Mouse (Mus musculus) liver, embryonic 16.5 days (tissue): ENCODE data around the gene Olfr466. TPM values are rescaled to one million over a fixed set of nuclear protein-coding genes. Genes with fewer than 3 reads are reported as not detected.
A peak's percentile ranks its signal among the peaks of the same experiment; 100 is the strongest.

ENCODE experiments used
- ATAC-seq: fragments of 200-750 bp; cut with Nextera tagmentation; 2 replicates; pipeline ENCODE4 v1.8.0; 2017; ENCODE audit warnings: low read depth, mild to moderate bottlenecking, moderate number of reproducible peaks, moderate library complexity
- H3K27ac ChIP-seq: fragments of 300-500 bp; sonication (generic); 2 replicates; pipeline ENCODE4 v1.5.1; 2014; ENCODE audit warnings: mild to moderate bottlenecking, low read length
- H3K27me3 ChIP-seq: fragments of 300-500 bp; sonication (generic); 2 replicates; pipeline ENCODE4 v1.6.1; 2014; ENCODE audit warnings: low read depth, low read length, mixed read lengths; ENCODE audit not compliant: control insufficient read depth, insufficient read depth
- H3K36me3 ChIP-seq: fragments of 300-500 bp; sonication (generic); 2 replicates; pipeline ENCODE4 v1.6.1; 2014; ENCODE audit warnings: mild to moderate bottlenecking; ENCODE audit not compliant: control insufficient read depth, insufficient read depth
- H3K4me1 ChIP-seq: fragments of 300-500 bp; sonication (generic); 2 replicates; pipeline ENCODE4 v1.6.1; 2014; ENCODE audit warnings: low read depth, low read length, mixed read lengths; ENCODE audit not compliant: control insufficient read depth
- H3K4me2 ChIP-seq: fragments of 300-500 bp; sonication (generic); 2 replicates; pipeline ENCODE4 v1.6.1; 2014; ENCODE audit warnings: low read depth, low read length, mixed read lengths
- H3K4me3 ChIP-seq: fragments of 300-500 bp; sonication (generic); 2 replicates; pipeline ENCODE4 v1.5.1; 2014; ENCODE audit warnings: low read depth, mild to moderate bottlenecking, low read length
- H3K9ac ChIP-seq: fragments of 300-500 bp; sonication (generic); 2 replicates; pipeline ENCODE4 v1.6.1; 2014; ENCODE audit warnings: low read depth, low read length
- H3K9me3 ChIP-seq: fragments of 300-500 bp; sonication (generic); replicated peaks from 2 replicates; pipeline ENCODE4 v1.6.1; 2016; ENCODE audit warnings: low read length; ENCODE audit not compliant: control insufficient read depth
- WGBS: fragments of 180-500 bp; shearing (Covaris S2); extraction: QIAGEN DNeasy Blood & Tissue Kit; methylation state at CpG from one replicate; pipeline ENCODE4 v1.1.7; 2014; ENCODE audit not compliant: insufficient replicate concordance; 5-methylcytosine and 5-hydroxymethylcytosine counted together
- polyA plus RNA-seq: library from polyadenylated mRNA; unstranded; fragments of >200 nt; fragmentation: Nextera tagmentation; extraction: Ambion mirVana; gene quantifications from 2 replicates; pipeline ENCODE4 v1.2.1, GENCODE M21; 2015

Gene Olfr466
- polyA plus RNA-seq, 1 experiment from 2014 or later, result not detected

DNA sequence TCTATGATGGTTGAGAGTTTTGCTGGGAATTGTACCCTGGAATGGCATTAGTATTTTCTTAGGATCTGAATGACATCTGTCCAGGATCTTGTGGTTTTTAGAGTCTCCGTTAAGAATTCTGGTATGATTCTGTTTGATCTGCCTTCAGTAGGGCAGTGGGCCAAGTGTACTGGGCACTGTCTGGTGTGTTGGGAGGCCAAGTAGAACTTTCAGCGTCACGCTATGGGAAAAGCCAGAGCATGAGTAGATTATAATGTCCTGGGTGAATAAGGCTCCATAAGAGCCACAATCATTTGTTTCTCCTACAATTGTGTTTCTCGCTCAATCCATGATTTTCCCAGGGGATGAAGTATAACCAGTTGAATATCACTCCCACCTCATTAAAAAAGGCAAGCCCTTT is 12.3 kb upstream of the Olfr466 start, which contains the start of gene Olfr465-ps1:
Gene Olfr465-ps1 (plus strand): TSS at position 301 of the 400 bp plus-strand sequence.
- H3K27me3 ChIP-seq, result no peaks in the 10 kb centered on the region
- no peak within 1 kb of the TSS for H3K27ac ChIP-seq
- H3K4me1 ChIP-seq, result no peaks in the 10 kb centered on the region
- H3K4me3 ChIP-seq, result no peak within 1 kb of the TSS
- no peak within 1 kb of the TSS for H3K9ac ChIP-seq
- H3K36me3 ChIP-seq, result no peaks in the 10 kb centered on the region
- no peak within 1 kb of the TSS for H3K4me2 ChIP-seq
- WGBS, result 65% methylated on average over 4 of the region's 4 CpGs
- no peak for ATAC-seq
- H3K9me3 ChIP-seq, result no peaks in the 10 kb centered on the region

DNA sequence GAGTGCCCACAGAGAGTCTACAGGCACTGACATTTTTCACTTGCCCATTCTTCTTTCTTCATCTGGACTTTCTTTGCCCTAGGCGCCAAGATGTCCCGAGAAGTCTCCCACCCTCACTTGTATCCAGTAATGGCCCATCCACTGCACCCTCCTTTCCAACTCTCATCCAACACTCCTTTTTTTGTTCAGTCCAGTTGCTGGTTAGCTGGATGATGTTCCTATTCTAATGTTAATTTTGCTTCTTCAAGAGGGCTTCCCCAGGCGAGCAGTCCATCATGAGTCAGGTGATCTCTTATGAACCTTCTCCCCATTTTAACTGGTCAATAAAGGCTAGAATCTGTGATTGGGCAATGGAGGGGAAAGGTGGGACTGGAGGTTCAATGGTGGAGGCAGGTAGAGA is 24.1 kb downstream of the Olfr466 start:
- H3K27ac ChIP-seq, result no peak overlapping the region
- H3K4me1 ChIP-seq, result no peaks in the 10 kb centered on the region
- H3K27me3 ChIP-seq, result no peaks in the 10 kb centered on the region
- no peak overlapping the region for H3K9ac ChIP-seq
- H3K4me2 ChIP-seq, result no peak overlapping the region
- ATAC-seq, result no peak
- H3K9me3 ChIP-seq, result no peaks in the 10 kb centered on the region
- 49% methylated on average over 3 of the region's 3 CpGs for WGBS
- no peak overlapping the region for H3K4me3 ChIP-seq
- H3K36me3 ChIP-seq, result no peaks in the 10 kb centered on the region

GRCm38 (mm10) chr13:65175734-65176471 is 25.9 kb downstream of the Olfr466 start:
- H3K27ac ChIP-seq, result no peak overlapping the region
- no peak overlapping the region for H3K9ac ChIP-seq
- no peaks in the 10 kb centered on the region for H3K4me1 ChIP-seq
- H3K4me3 ChIP-seq, result peak overlapping the region; percentile 33
- ATAC-seq, result 0 out of 2 replicates have a peak, but pooled peaks have one; percentile 16
- H3K27me3 ChIP-seq, result no peaks in the 10 kb centered on the region
- no peaks in the 10 kb centered on the region for H3K9me3 ChIP-seq
- WGBS, result 15% methylated on average over 43 of the region's 46 CpGs
- peak overlapping the region; percentile 42 for H3K4me2 ChIP-seq
- no peaks in the 10 kb centered on the region for H3K36me3 ChIP-seq

GRCm38 (mm10) chr13:65176472-65177091 is 26.5 kb downstream of the Olfr466 start:
- Histone ChIP-seq H3K4me3 (no peak overlapping the region), H3K27ac (no peak overlapping the region), H3K36me3 (no peaks in the 10 kb centered on the region), H3K9ac (no peak overlapping the region), H3K4me1 (no peaks in the 10 kb centered on the region), H3K9me3 (no peaks in the 10 kb centered on the region), H3K27me3 (no peaks in the 10 kb centered on the region), H3K4me2 (no peak overlapping the region)
- 46% methylated on average over 15 of the region's 15 CpGs for WGBS
- peak; percentile 21; the same call in 1 of the 2 replicates for ATAC-seq

DNA sequence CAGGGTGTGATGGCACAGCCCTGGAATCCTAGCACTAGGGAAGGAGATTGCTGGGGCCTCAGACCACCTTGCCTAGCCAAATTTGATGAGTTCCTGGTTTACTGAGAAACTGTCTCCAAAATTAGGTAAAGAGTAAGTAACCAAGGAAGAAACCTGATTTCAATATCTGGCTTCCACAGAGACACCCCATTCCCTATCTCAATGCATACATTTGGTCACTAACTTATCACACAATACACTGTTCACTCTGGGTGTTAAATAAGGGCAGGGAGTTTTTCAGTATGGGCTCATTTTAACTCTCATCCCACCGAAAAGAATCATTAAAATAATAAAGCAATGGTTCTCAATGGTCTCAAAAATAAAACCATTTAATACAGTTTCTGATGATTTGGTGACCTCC is 50.6 kb downstream of the Olfr466 start:
- no peak overlapping the region for H3K4me3 ChIP-seq
- no peaks in the 10 kb centered on the region for H3K4me1 ChIP-seq
- H3K9ac ChIP-seq, result no peak overlapping the region
- ATAC-seq, result no peak
- no peaks in the 10 kb centered on the region for H3K9me3 ChIP-seq
- no peaks in the 10 kb centered on the region for H3K36me3 ChIP-seq
- no peak overlapping the region for H3K27ac ChIP-seq
- no peak overlapping the region for H3K4me2 ChIP-seq
- H3K27me3 ChIP-seq, result no peaks in the 10 kb centered on the region
- WGBS, result 38% methylated on average over 1 of the region's 1 CpGs

Other genes with a start within 250 kb of the Olfr466 start
- gene Cntnap3, start 246.3 kb upstream of the Olfr466 start, polyA plus RNA-seq, result not detected in 2 replicates
- gene Spata31, start 232.8 kb upstream of the Olfr466 start, polyA plus RNA-seq, result not detected in 2 replicates
- not detected in 2 replicates for gene Spata31d1c, start 117.2 kb upstream of the Olfr466 start, polyA plus RNA-seq
- gene Prss47, start 97.5 kb upstream of the Olfr466 start, polyA plus RNA-seq, result not detected in 2 replicates
- gene Mfsd14b, start 37.3 kb upstream of the Olfr466 start, polyA plus RNA-seq, result 32.1 and 35.8 TPM in 2 replicates
- gene Olfr465-ps1, start 12.2 kb upstream of the Olfr466 start, polyA plus RNA-seq, result not detected in 2 replicates
- gene Nlrp4f, start 55.7 kb downstream of the Olfr466 start, polyA plus RNA-seq, result not detected in 2 replicates
- gene Gm10775, start 109.3 kb downstream of the Olfr466 start, polyA plus RNA-seq, result not detected in 2 replicates
- 2.7 and 2.9 TPM in 2 replicates for gene Zfp369, start 128.6 kb downstream of the Olfr466 start, polyA plus RNA-seq